Comparison of ENCODE assay signal across 26 mouse cellular contexts in the genomic region with DNA sequence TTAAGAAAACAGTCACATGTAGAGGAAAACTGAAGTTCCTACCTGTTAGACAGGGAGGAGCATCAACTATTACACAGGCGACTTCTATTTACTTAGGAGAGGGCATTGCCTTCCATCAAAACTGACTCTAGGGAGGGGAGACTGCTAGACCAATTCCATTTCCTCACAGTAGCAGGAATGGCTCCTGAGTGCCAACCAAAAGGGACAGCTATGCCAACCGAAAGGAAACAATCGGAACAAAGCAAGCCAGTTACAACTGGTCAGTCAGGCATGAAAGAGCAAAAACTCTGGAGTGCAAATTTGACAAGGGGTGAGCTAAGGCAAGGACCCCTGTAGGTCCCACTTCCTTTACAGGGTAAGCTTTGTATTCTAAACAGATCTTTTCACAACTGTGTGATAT.
DNase-seq lines count a peak whose midpoint lies in the region; ATAC-seq and TF ChIP-seq lines count a peak whose summit lies in the region.
"Had no signal": no experiment of that assay in that cellular context is flagged by ENCODE, and none has a peak within 500 bp of the region (broad histone marks: within the 10 kb centered on the region; RNA-seq: fewer than 3 reads in every experiment).

No protein-coding gene starts in this region.

- peaks cover 2% of the 10 kb centered on the region; the same call in 1 of the 2 replicates for H3K4me1 ChIP-seq in hindbrain, embryonic 16.5 days (ENCODE audit: control insufficient read depth, insufficient read depth, low read depth, low read length)
- H3K4me1 ChIP-seq in hindbrain, embryonic 14.5 days (replicated peaks; ENCODE audit: control insufficient read depth, insufficient read depth, low read length): no peaks in the 10 kb centered on the region
- H3K4me1 ChIP-seq in liver, adult 2 months (ENCODE audit: control insufficient read depth, insufficient read depth, low read length): no peaks in the 10 kb centered on the region
- no peaks in the 10 kb centered on the region for H3K4me1 ChIP-seq in liver, embryonic 12.5 days
- H3K4me1 ChIP-seq: forebrain, embryonic 13.5 days; heart, embryonic 12.5 days; heart, embryonic 15.5 days; hindbrain, embryonic 15.5 days had no signal

- no peak overlapping the region for H3K4me3 ChIP-seq in hindbrain, embryonic 16.5 days (ENCODE audit: low read length)
- H3K4me3 ChIP-seq in hindbrain, embryonic 14.5 days (replicated peaks; ENCODE audit: low read length): no peak overlapping the region
- H3K4me3 ChIP-seq in liver, adult 2 months (ENCODE audit: insufficient read depth, low read depth, low read length): no peak overlapping the region
- H3K4me3 ChIP-seq in liver, embryonic 12.5 days: no peak overlapping the region
- H3K4me3 ChIP-seq: forebrain, embryonic 10.5 days; forebrain, embryonic 13.5 days; heart, embryonic 12.5 days; heart, embryonic 15.5 days; hindbrain, embryonic 10.5 days; hindbrain, embryonic 15.5 days had no signal

- no peak overlapping the region for H3K27ac ChIP-seq in hindbrain, embryonic 16.5 days (ENCODE audit: low read depth, low read length)
- H3K27ac ChIP-seq in hindbrain, embryonic 14.5 days: no peak overlapping the region
- no peak overlapping the region for H3K27ac ChIP-seq in liver, adult 2 months (replicated peaks; ENCODE audit: insufficient read depth, low read depth, low read length)
- H3K27ac ChIP-seq in liver, embryonic 12.5 days: no peak overlapping the region
- H3K27ac ChIP-seq: forebrain, embryonic 10.5 days; forebrain, embryonic 13.5 days; heart, embryonic 15.5 days; hindbrain, embryonic 10.5 days; hindbrain, embryonic 15.5 days had no signal

- TF ChIP-seq CTCF in liver, adult 2 months (IDR thresholded peaks at IDR 0.05; ENCODE audit: low read depth, low read length): no peak

- no peaks in the 10 kb centered on the region for H3K27me3 ChIP-seq in hindbrain, embryonic 16.5 days (replicated peaks; ENCODE audit: control insufficient read depth, insufficient read depth, low read length)
- no peaks in the 10 kb centered on the region for H3K27me3 ChIP-seq in hindbrain, embryonic 14.5 days (ENCODE audit: control insufficient read depth, insufficient read depth, low read length)
- H3K27me3 ChIP-seq in liver, adult 2 months (ENCODE audit: control insufficient read depth, insufficient read depth, low read length): no peaks in the 10 kb centered on the region
- H3K27me3 ChIP-seq in liver, embryonic 12.5 days (replicated peaks): no peaks in the 10 kb centered on the region
- H3K27me3 ChIP-seq: CH12.LX; forebrain, embryonic 13.5 days; heart, embryonic 12.5 days; heart, embryonic 15.5 days; hindbrain, embryonic 15.5 days had no signal

- no peak overlapping the region for H3K4me2 ChIP-seq in hindbrain, embryonic 16.5 days (ENCODE audit: low read length)
- no peak overlapping the region for H3K4me2 ChIP-seq in hindbrain, embryonic 14.5 days (replicated peaks)
- H3K4me2 ChIP-seq in liver, embryonic 12.5 days: no peak overlapping the region
- H3K4me2 ChIP-seq: forebrain, embryonic 13.5 days; heart, embryonic 12.5 days; heart, embryonic 15.5 days; hindbrain, embryonic 15.5 days had no signal

- H3K79me2 ChIP-seq in liver, adult 2 months (ENCODE audit: control insufficient read depth, insufficient read depth, low read length): no peaks in the 10 kb centered on the region; the same call in 1 of the 2 replicates

- DNase-seq in hindbrain, embryonic 14.5 days (ENCODE audit: low spot score): no peak
- DNase-seq in liver, adult 2 months (ENCODE audit: extremely low read depth, low read depth, low spot score): peak; percentile 51
- peak; percentile 50 for DNase-seq in retina, postnatal 1 day
- no peak for DNase-seq in spleen, adult 18-20 months
- DNase-seq: adrenal gland, adult 2 months; adrenal gland, postnatal 14 days; B cell, adult 2 months; cerebellum, adult 11-12 months; cerebellum, adult 8-10 months; cerebellum, postnatal 10 days; gastrocnemius, postnatal 25 days; heart, adult 18-20 months; heart, postnatal 10 days; heart, postnatal 36 days had no signal

- TF ChIP-seq POLR2A in liver, adult 2 months (IDR thresholded peaks at IDR 0.05; ENCODE audit: extremely low read depth, insufficient read depth, low read length): no peak

- no peaks in the 10 kb centered on the region for H3K9me3 ChIP-seq in hindbrain, embryonic 16.5 days (ENCODE audit: control insufficient read depth, low read length)
- no peaks in the 10 kb centered on the region for H3K9me3 ChIP-seq in hindbrain, embryonic 14.5 days (ENCODE audit: control insufficient read depth, low read length)
- no peaks in the 10 kb centered on the region for H3K9me3 ChIP-seq in liver, embryonic 12.5 days (replicated peaks)
- H3K9me3 ChIP-seq: forebrain, embryonic 10.5 days; forebrain, embryonic 13.5 days; G1E; heart, embryonic 12.5 days; heart, embryonic 15.5 days; hindbrain, embryonic 10.5 days; hindbrain, embryonic 15.5 days had no signal

- H3K9ac ChIP-seq in hindbrain, embryonic 16.5 days (ENCODE audit: low read depth, low read length): no peak overlapping the region
- H3K9ac ChIP-seq in hindbrain, embryonic 14.5 days: no peak overlapping the region
- H3K9ac ChIP-seq in liver, adult 2 months (ENCODE audit: low read depth, low read length): no peak overlapping the region
- no peak overlapping the region for H3K9ac ChIP-seq in liver, embryonic 12.5 days
- H3K9ac ChIP-seq: forebrain, embryonic 13.5 days; heart, embryonic 12.5 days; heart, embryonic 15.5 days; hindbrain, embryonic 15.5 days had no signal

- H3K36me3 ChIP-seq in hindbrain, embryonic 16.5 days (ENCODE audit: control insufficient read depth, insufficient read depth, low read length): no peaks in the 10 kb centered on the region
- H3K36me3 ChIP-seq in hindbrain, embryonic 14.5 days (replicated peaks; ENCODE audit: control insufficient read depth, insufficient read depth): no peaks in the 10 kb centered on the region
- no peaks in the 10 kb centered on the region for H3K36me3 ChIP-seq in liver, adult 2 months (ENCODE audit: control insufficient read depth, insufficient read depth, low read length)
- H3K36me3 ChIP-seq in liver, embryonic 12.5 days: no peaks in the 10 kb centered on the region
- H3K36me3 ChIP-seq: forebrain, embryonic 10.5 days; G1E; heart, embryonic 12.5 days; heart, embryonic 15.5 days; hindbrain, embryonic 10.5 days; hindbrain, embryonic 15.5 days had no signal

- 24% methylated on average over 3 of the region's 3 CpGs for WGBS in hindbrain, embryonic 16.5 days
- WGBS in hindbrain, embryonic 14.5 days: 38% methylated on average over 3 of the region's 3 CpGs
- WGBS in liver, adult 2 months: 63% methylated on average over 3 of the region's 3 CpGs
- 77% methylated on average over 3 of the region's 3 CpGs for WGBS in liver, embryonic 12.5 days (ENCODE audit: insufficient replicate concordance)

- peak; percentile 40; the same call in 1 of the 2 replicates for ATAC-seq in hindbrain, embryonic 16.5 days
- ATAC-seq in hindbrain, embryonic 14.5 days (ENCODE audit: low FRiP score): no peak
- ATAC-seq in liver, embryonic 12.5 days: no peak
- ATAC-seq: forebrain, embryonic 13.5 days; inflammation-experienced regulatory T-cells, adult 6 months; intestine, embryonic 16.5 days had no signal

Comparison
In these comparisons a context has a peak if more than half of its experiments do, and no peak if none do; other contexts are left out.
1. DNase-seq: peak in liver, adult 2 months (single experiment) and retina, postnatal 1 day (single experiment); none in hindbrain, embryonic 14.5 days (single experiment) and spleen, adult 18-20 months (0 of 2).